Mouse (Mus musculus) intestine, embryonic 14.5 days (tissue): ENCODE measurements around the gene Pak2. TPM values are rescaled to one million over a fixed set of nuclear protein-coding genes. Genes with fewer than 3 reads are reported as not detected.
"Not testable (repeated sequence)": the region's sequence is repeated elsewhere in the genome, so short reads cannot be mapped to it uniquely, and the experiment has no call there.

ENCODE experiments used
- ATAC-seq: fragments of 200-750 bp; cut with Nextera tagmentation; replicated peaks from 2 replicates; pipeline ENCODE4 v1.8.0; 2017; ENCODE audit warnings: low read depth, moderate number of reproducible peaks, moderate TSS enrichment, moderate library complexity; ENCODE audit not compliant: low FRiP score, low TSS enrichment
- DNase-seq: peaks from one replicate; pipeline ENCODE4 v3.0.0-alpha.2; 2018; ENCODE audit warnings: low spot score
- H3K27ac ChIP-seq: fragments of 300-500 bp; sonication (generic); 2 replicates; pipeline ENCODE4 v1.5.1; 2014; ENCODE audit warnings: low read depth, mild to moderate bottlenecking, control low read depth
- H3K27me3 ChIP-seq: fragments of 300-500 bp; sonication (generic); replicated peaks from 2 replicates; pipeline ENCODE4 v1.6.1; 2014; ENCODE audit warnings: low read length, control low read depth; ENCODE audit not compliant: control insufficient read depth, insufficient read depth
- H3K36me3 ChIP-seq: fragments of 300-500 bp; sonication (generic); 2 replicates; pipeline ENCODE4 v1.6.1; 2014; ENCODE audit warnings: low read length, control low read depth; ENCODE audit not compliant: control insufficient read depth, insufficient read depth
- H3K4me1 ChIP-seq: fragments of 300-500 bp; sonication (generic); replicated peaks from 2 replicates; pipeline ENCODE4 v1.6.1; 2014; ENCODE audit warnings: low read length, control low read depth, mixed read lengths; ENCODE audit not compliant: control insufficient read depth, insufficient read depth
- H3K4me2 ChIP-seq: fragments of 300-500 bp; sonication (generic); 2 replicates; pipeline ENCODE4 v1.6.1; 2014; ENCODE audit warnings: low read length
- H3K4me3 ChIP-seq: fragments of 300-500 bp; sonication (generic); 2 replicates; pipeline ENCODE4 v1.5.1; 2014; ENCODE audit warnings: low read depth, low read length, control low read depth, mixed read lengths
- H3K9ac ChIP-seq: fragments of 300-500 bp; sonication (generic); 2 replicates; pipeline ENCODE4 v1.6.1; 2014; ENCODE audit warnings: mild to moderate bottlenecking, low read length
- H3K9me3 ChIP-seq: fragments of 300-500 bp; sonication (generic); 2 replicates; pipeline ENCODE4 v1.6.1; 2016; ENCODE audit warnings: low read length, control low read depth; ENCODE audit not compliant: control insufficient read depth
- WGBS: fragments of 180-500 bp; shearing (Covaris S2); extraction: QIAGEN DNeasy Blood & Tissue Kit; methylation state at CpG from one replicate; pipeline ENCODE4 v1.1.7; 2014; 5-methylcytosine and 5-hydroxymethylcytosine counted together
- polyA plus RNA-seq: library from polyadenylated mRNA; unstranded; fragments of >200 nt; fragmentation: Nextera tagmentation; extraction: Ambion mirVana; gene quantifications from 2 replicates; pipeline ENCODE4 v1.2.1, GENCODE M21; 2014

Pak2 gene
- polyA plus RNA-seq, 1 experiment from 2014 or later = 41.4 TPM

- Histone ChIP-seq H3K4me2 (no peak overlapping the region), H3K36me3 (peaks cover 33% of the 10 kb centered on the region), H3K27ac (no peak overlapping the region), H3K9me3 (no peaks in the 10 kb centered on the region), H3K4me1 (peaks cover 12% of the 10 kb centered on the region), H3K4me3 (no peak overlapping the region), H3K9ac (no peak overlapping the region), H3K27me3 (no peaks in the 10 kb centered on the region)
- no peak for ATAC-seq
- DNase-seq = no peak
- 90% methylated on average over 13 of the region's 13 CpGs for WGBS
These were observed 23.2 kb upstream of the Pak2 start for GRCm38 (mm10) chr16:32102295-32102694.

- WGBS = under 1% methylated on average over 34 of the region's 34 CpGs
- peak; percentile 96 for ATAC-seq
These were observed 20.6 kb upstream of the Pak2 start, which contains the start of the genes Pigx and Cep19 for GRCm38 (mm10) chr16:32099638-32100150. Gene Pigx (minus strand): TSS chr16:32099740. Gene Cep19 (plus strand): TSS chr16:32099800.

DNA sequence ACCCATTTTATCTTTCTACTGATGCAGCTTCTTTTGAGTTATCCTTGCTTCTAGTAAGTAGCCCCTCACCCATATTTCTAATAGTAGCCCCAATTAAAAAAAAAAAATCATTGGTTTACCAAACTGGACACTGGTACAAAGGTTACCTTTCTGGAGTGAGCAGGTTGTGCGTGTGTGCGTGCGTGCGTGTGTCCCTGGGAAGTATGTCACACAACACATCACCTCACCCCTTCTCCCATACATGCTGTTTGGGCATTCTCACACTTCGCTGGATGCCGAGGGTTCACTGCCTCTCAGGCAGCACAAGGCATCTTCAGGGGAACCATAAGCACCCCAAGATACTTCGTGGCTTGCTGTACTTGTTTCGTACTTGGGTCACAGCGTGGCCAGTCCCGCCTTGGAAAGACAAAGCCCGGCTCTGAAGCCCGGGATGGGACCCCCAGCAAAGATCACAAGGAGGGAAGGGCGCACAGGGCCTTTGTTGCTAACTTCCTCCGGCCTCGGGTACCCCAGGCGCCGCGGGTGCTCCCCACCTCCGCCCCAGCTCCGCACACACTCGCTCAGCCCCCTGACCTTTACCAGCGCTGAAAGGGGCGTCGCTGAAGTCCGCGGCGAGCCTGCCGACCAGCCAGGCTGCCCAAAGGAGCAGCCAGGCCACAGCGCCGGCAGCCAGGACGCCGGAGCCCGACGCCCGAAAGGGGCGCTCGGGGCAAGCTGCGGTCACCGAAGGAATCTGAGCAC is 19.9 kb upstream of the Pak2 start:
- under 1% methylated on average over 39 of the region's 39 CpGs for WGBS
- Histone ChIP-seq H3K9me3 (no peaks in the 10 kb centered on the region), H3K27ac (peak overlapping the region; percentile 66), H3K27me3 (no peaks in the 10 kb centered on the region), H3K36me3 (peaks cover 28% of the 10 kb centered on the region), H3K4me3 (peak overlapping the region; percentile 72), H3K4me2 (peak overlapping the region; percentile 79), H3K9ac (peak overlapping the region; percentile 77), H3K4me1 (peaks cover 12% of the 10 kb centered on the region)
- ATAC-seq (peak; percentile 69), DNase-seq (no peak)

More at GRCm38 (mm10) chr16:32099638-32100150, 20.6 kb upstream of the Pak2 start, which contains the start of the genes Pigx and Cep19:
- H3K9me3 ChIP-seq = no peaks in the 10 kb centered on the region
- DNase-seq = peak; percentile 93
- peaks cover 27% of the 10 kb centered on the region for H3K36me3 ChIP-seq
- H3K4me3 ChIP-seq = peak within 1 kb of the TSS; percentile 72
- H3K9ac ChIP-seq = peak within 1 kb of the TSS; percentile 77
- H3K4me2 ChIP-seq = peak within 1 kb of the TSS; percentile 79
- no peaks in the 10 kb centered on the region for H3K27me3 ChIP-seq
- peak within 1 kb of the TSS; percentile 66 for H3K27ac ChIP-seq
- H3K4me1 ChIP-seq = peaks cover 12% of the 10 kb centered on the region

DNA sequence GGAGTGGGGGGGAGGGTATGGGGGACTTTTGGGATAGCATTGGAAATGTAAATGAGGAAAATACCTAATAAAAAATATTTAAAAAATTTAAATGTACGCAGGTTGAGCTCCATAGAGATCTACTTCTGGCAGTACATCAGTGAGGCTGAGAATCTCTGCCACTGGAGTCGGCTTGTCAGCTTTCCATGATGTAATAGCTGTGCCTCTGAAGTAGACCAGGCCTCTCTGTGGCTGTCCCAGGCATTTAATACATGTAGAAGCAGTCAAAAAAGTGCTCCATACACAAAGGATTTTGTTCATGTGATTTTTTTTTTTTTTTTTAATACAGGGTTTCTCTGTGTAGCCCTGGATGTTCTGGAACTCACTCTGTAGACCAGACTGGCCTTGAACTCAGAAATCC is 18.6 kb upstream of the Pak2 start:
- H3K4me1 ChIP-seq = peaks cover 12% of the 10 kb centered on the region
- WGBS = 77% methylated on average over 2 of the region's 2 CpGs
- H3K9me3 ChIP-seq, H3K9ac ChIP-seq, ATAC-seq, H3K27ac ChIP-seq, H3K4me3 ChIP-seq, H3K27me3 ChIP-seq, DNase-seq, H3K4me2 ChIP-seq: not testable (repeated sequence)
- peaks cover 15% of the 10 kb centered on the region; the same call in 1 of the 2 replicates for H3K36me3 ChIP-seq

DNA sequence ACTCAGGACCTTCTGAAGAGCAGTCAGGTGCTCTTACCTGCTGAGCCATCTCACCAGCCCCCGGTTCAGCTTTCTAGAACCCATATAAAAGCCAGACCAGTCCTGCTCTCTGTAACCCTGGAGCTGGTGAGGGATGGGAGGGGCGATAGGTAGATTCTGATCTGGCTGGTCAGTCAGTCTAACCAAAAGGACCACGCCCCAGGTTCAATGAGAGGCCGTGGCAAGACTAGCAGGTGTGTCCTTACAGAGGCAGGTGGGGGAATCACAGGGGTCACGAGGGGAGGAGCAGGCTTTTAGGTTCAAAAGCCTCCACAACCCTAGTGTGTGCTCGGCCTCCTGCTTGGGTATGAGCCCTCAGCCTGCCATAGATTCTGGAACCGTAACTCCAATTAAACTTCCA is 12.3 kb upstream of the Pak2 start:
- H3K27ac ChIP-seq = no peak overlapping the region
- no peaks in the 10 kb centered on the region for H3K9me3 ChIP-seq
- WGBS = 95% methylated on average over 7 of the region's 7 CpGs
- no peak overlapping the region for H3K4me2 ChIP-seq
- H3K36me3 ChIP-seq = peaks cover 65% of the 10 kb centered on the region
- H3K4me3 ChIP-seq = no peak overlapping the region
- H3K4me1 ChIP-seq = no peaks in the 10 kb centered on the region
- H3K9ac ChIP-seq = no peak overlapping the region
- ATAC-seq (no peak), DNase-seq (no peak)
- no peaks in the 10 kb centered on the region for H3K27me3 ChIP-seq

- Histone ChIP-seq H3K4me3 (no peak overlapping the region), H3K9me3 (no peaks in the 10 kb centered on the region), H3K36me3 (peaks cover 82% of the 10 kb centered on the region), H3K4me2 (no peak overlapping the region), H3K4me1 (no peaks in the 10 kb centered on the region), H3K27ac (peak overlapping the region; percentile 12; the same call in 1 of the 2 replicates), H3K9ac (no peak overlapping the region), H3K27me3 (no peaks in the 10 kb centered on the region)
- ATAC-seq (0 out of 2 replicates have a peak, but pooled peaks have one; percentile 60), DNase-seq (no peak)
- 70% methylated on average over 17 of the region's 17 CpGs for WGBS
These were observed 8.7 kb upstream of the Pak2 start for GRCm38 (mm10) chr16:32087629-32088443.

DNA sequence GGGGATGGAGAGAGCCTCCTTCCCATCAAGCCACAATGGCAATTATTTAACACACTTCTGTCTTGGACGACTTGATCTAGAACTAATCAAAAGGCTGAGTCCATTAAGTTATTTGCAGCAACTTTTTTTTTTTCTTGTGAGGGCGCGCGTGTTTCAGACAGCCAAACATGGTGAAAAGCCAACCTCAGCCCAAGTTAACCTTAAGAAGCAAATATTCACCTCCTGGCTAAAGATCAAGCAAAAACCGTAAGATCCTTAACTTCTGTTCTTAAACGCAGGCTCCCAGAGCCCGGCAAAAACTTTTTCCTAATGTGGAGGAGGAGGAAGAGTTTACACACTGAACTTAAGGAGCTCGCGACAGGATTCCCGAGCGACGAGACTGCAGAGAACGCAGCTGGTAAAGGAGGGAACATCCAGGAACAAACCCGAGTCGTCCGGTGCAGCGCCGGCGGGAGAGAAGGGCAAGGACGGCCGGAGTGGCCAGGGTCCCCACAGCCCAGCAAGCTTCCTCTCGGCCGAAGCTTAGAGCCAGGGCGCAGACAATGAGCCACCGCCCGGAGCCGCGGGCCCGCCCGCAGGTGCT is 643 bp downstream of the Pak2 start:
- WGBS = 0% methylated on average over 23 of the region's 30 CpGs
- Histone ChIP-seq H3K4me3 (peak overlapping the region; percentile 94), H3K36me3 (0 out of 2 replicates have a peak, but pooled peaks cover 3% of the 10 kb centered on the region), H3K27me3 (no peaks in the 10 kb centered on the region), H3K9me3 (no peaks in the 10 kb centered on the region), H3K4me1 (peaks cover 11% of the 10 kb centered on the region), H3K4me2 (peak overlapping the region; percentile 70), H3K9ac (peak overlapping the region; percentile 97), H3K27ac (peak overlapping the region; percentile 94)
- no peak for ATAC-seq
- peak; percentile 81 for DNase-seq
